Mouse (Mus musculus): ENCODE data around the gene Cldn2. TPM values are rescaled to one million over a fixed set of nuclear protein-coding genes. Genes with fewer than 3 reads are reported as not detected.

Gene Cldn2
- 109 TPM for polyA plus RNA-seq (2014; fragmentation: Illumina TruSeq; extraction: RNeasy Lipid Tissue Mini Kit (QIAGEN cat#74804); ENCODE audit: low read depth, low replicate concordance)

GRCm38 (mm10) chrX:139800406-139800878 lies at the start of gene Cldn2:
Gene Cldn2 (plus strand): TSS chrX:139800828.

GRCm38 (mm10) chrX:139782278-139783044 lies 18.2 kb upstream of the Cldn2 start, which contains the start of gene Ripply1:
Gene Ripply1 (minus strand): TSS chrX:139782353.

Other genes with a start within 250 kb of the Cldn2 start
- 434 TPM for gene Rnf128, start 237.5 kb upstream of the Cldn2 start, polyA plus RNA-seq (2014; fragmentation: Illumina TruSeq; extraction: RNeasy Lipid Tissue Mini Kit (QIAGEN cat#74804); ENCODE audit: low read depth, low replicate concordance)
- 96.9 TPM for gene Tbc1d8b, start 115.8 kb upstream of the Cldn2 start, polyA plus RNA-seq (2014; fragmentation: Illumina TruSeq; extraction: RNeasy Lipid Tissue Mini Kit (QIAGEN cat#74804); ENCODE audit: low read depth, low replicate concordance)
- not detected for gene Gm15013, start 86.3 kb upstream of the Cldn2 start, polyA plus RNA-seq (2014; fragmentation: Illumina TruSeq; extraction: RNeasy Lipid Tissue Mini Kit (QIAGEN cat#74804); ENCODE audit: low read depth, low replicate concordance)
- not detected for gene Ripply1, start 18.5 kb upstream of the Cldn2 start, polyA plus RNA-seq (2014; fragmentation: Illumina TruSeq; extraction: RNeasy Lipid Tissue Mini Kit (QIAGEN cat#74804); ENCODE audit: low read depth, low replicate concordance)
- 19.0 TPM for gene Morc4, start 70.8 kb downstream of the Cldn2 start, polyA plus RNA-seq (2014; fragmentation: Illumina TruSeq; extraction: RNeasy Lipid Tissue Mini Kit (QIAGEN cat#74804); ENCODE audit: low read depth, low replicate concordance)
- 20.1 TPM for gene Rbm41, start 197.8 kb downstream of the Cldn2 start, polyA plus RNA-seq (2014; fragmentation: Illumina TruSeq; extraction: RNeasy Lipid Tissue Mini Kit (QIAGEN cat#74804); ENCODE audit: low read depth, low replicate concordance)